Mouse (Mus musculus) embryonic facial prominence, embryonic 15.5 days (tissue): ENCODE data around the gene Tbxa2r. TPM values are rescaled to one million over a fixed set of nuclear protein-coding genes. Genes with fewer than 3 reads are reported as not detected.

ENCODE experiments used
- ATAC-seq: fragments of 200-750 bp; cut with Nextera tagmentation; 2 replicates; pipeline ENCODE4 v1.8.0; 2017; ENCODE audit warnings: low read depth, moderate TSS enrichment; ENCODE audit not compliant: insufficient number of reproducible peaks, low FRiP score, low TSS enrichment
- H3K27ac ChIP-seq: fragments of 300-500 bp; sonication (generic); replicated peaks from 2 replicates; pipeline ENCODE4 v1.5.1; 2015; ENCODE audit warnings: mild to moderate bottlenecking, inconsistent platforms
- H3K27me3 ChIP-seq: fragments of 300-500 bp; sonication (generic); 2 replicates; pipeline ENCODE4 v1.6.1; 2015; ENCODE audit warnings: inconsistent platforms
- H3K36me3 ChIP-seq: fragments of 300-500 bp; sonication (generic); 2 replicates; pipeline ENCODE4 v1.6.1; 2015; ENCODE audit warnings: mild to moderate bottlenecking, inconsistent platforms
- H3K4me1 ChIP-seq: fragments of 300-500 bp; sonication (generic); 2 replicates; pipeline ENCODE4 v1.6.1; 2015; ENCODE audit warnings: inconsistent platforms
- H3K4me2 ChIP-seq: fragments of 300-500 bp; sonication (generic); replicated peaks from 2 replicates; pipeline ENCODE4 v1.6.1; 2015; ENCODE audit warnings: mild to moderate bottlenecking, inconsistent platforms
- H3K4me3 ChIP-seq: fragments of 300-500 bp; sonication (generic); replicated peaks from 2 replicates; pipeline ENCODE4 v1.5.1; 2015; ENCODE audit warnings: mild to moderate bottlenecking, inconsistent platforms
- H3K9ac ChIP-seq: fragments of 300-500 bp; sonication (generic); 2 replicates; pipeline ENCODE4 v1.6.1; 2015; ENCODE audit warnings: inconsistent platforms
- H3K9me3 ChIP-seq: fragments of 300-500 bp; sonication (generic); replicated peaks from 2 replicates; pipeline ENCODE4 v1.6.1; 2016; ENCODE audit warnings: inconsistent platforms
- WGBS: fragments of 180-500 bp; shearing (Covaris S2); methylation state at CpG from one replicate; pipeline ENCODE4 v1.1.7; 2015; 5-methylcytosine and 5-hydroxymethylcytosine counted together
- polyA plus RNA-seq: library from polyadenylated mRNA; unstranded; fragments of >200 nt; fragmentation: Nextera tagmentation; extraction: Ambion mirVana; gene quantifications from 2 replicates; pipeline ENCODE4 v1.2.1, GENCODE M21; 2015

Tbxa2r gene
- polyA plus RNA-seq, 1 experiment from 2014 or later: 13.2 TPM

DNA sequence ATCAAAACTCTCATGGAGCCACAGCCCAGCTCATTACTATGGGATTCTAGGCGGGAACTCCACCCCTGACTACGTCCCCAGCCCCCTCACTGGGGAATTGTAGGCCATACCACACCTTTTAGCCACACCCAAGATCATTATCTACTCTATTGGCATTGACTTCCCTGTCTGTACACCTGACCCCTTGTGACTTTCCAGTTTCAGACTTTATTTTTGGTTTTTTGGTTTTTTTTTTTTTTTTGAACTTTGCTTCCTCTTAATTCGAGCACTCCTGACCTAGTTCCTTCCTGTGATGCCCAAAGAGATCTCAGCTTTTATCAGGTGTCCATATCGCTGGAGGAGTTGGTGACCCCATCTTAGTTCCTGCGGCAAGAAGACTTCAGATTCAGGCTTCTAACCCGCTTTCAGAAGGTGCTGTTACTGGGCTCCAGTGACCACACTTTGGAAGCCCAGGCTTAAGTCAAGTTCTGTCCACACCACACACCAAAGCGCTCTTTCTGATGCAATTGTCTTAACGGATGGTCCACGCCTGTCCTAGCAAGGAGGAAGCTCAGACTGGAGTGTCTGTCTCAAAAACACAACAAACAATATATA lies 36.9 kb upstream of the Tbxa2r start, which contains the start of gene Tjp3:
TSS of gene Tjp3 (minus strand) at position 71 of the 594 bp plus-strand sequence.
- 62% methylated on average over 9 of the region's 9 CpGs for WGBS
- no peak within 1 kb of the TSS for H3K9ac ChIP-seq
- H3K9me3 ChIP-seq: no peaks in the 10 kb centered on the region
- peaks cover 46% of the 10 kb centered on the region for H3K4me1 ChIP-seq
- peak within 1 kb of the TSS; percentile 88 for H3K4me2 ChIP-seq
- peaks cover 20% of the 10 kb centered on the region for H3K27me3 ChIP-seq
- H3K36me3 ChIP-seq: no peaks in the 10 kb centered on the region
- H3K4me3 ChIP-seq: peak within 1 kb of the TSS; percentile 75
- no peak for ATAC-seq
- H3K27ac ChIP-seq: peak within 1 kb of the TSS; percentile 75

DNA sequence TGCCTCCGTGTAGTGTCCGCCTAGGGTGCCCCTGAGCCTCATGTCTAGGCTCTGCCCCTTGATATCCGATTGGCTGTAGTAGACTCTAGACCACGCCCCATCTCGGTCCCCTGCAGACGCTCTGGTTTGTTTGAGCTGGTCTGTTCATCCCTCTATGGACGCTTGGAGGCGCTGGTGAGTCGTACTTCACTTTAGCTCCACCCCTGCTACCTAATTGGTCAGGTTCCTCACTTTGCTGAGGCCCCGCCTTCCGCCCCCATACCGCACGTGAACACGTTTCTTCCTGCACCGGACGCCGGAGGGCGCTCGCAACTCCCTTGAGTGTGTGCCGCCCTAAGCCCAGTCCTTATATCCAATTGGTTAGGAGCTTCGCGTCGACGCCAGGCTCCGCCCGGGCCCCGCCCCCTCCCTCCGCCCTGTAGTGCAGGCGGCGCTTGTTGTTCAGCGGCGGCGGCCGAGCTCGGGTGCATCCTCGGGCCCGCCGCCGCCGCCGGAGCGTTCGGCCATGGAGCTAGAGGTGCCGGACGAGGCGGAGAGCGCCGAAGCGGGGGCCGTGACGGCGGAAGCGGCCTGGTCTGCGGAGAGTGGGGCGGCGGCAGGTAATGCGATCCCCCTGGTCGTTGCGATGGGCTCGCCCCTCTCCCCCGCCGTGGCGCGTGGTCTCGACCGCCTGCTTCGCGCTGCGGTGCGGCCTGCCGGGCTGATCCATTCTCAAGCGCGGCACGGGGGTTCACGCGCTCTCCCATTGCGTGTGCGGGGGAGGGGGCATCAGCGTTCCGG lies 35.8 kb upstream of the Tbxa2r start, which contains the start of gene Pip5k1c:
TSS of gene Pip5k1c (plus strand) at position 410 of the 780 bp plus-strand sequence.
- Histone ChIP-seq H3K4me3 (peak within 1 kb of the TSS; percentile 75), H3K9me3 (no peaks in the 10 kb centered on the region), H3K27me3 (peaks cover 20% of the 10 kb centered on the region), H3K4me1 (peaks cover 51% of the 10 kb centered on the region), H3K36me3 (no peaks in the 10 kb centered on the region), H3K9ac (peak within 1 kb of the TSS; percentile 63), H3K4me2 (peak within 1 kb of the TSS; percentile 88), H3K27ac (peak within 1 kb of the TSS; percentile 87)
- peak; percentile 95 for ATAC-seq
- under 1% methylated on average over 78 of the region's 80 CpGs for WGBS

DNA sequence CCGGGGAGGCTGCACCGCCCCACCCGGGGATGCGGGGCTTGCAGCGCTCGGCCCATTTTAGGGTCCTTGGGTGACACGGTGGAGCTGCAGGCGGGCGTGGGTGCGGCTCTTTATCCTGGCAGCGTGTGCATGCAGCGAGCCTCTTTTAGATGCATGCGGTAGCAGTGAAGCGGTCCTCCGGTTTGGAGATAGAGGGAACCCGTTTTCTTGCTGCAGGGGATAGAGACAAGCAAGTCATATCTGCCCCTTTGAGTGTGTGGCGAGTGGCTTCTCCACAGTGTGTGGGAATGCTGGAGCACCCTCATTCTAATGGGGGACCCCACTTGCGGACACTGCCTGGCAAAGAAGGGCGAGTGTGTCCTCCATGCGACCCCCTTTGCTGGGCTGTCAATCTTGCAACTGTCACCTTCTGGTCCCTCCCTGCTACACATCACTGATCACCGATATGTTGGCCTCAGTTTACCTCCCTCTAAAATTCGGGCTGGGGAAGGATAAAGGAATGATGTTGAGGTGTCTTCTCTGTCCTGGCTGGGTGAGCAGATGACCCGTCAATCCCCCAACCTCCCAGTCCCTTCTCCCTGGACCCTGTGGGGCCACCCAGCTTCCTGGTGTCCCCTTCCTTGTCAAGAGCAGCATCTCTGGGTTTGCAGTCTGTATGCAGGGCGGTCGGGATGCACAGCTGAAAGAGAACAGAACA lies 35.0 kb upstream of the Tbxa2r start:
- ATAC-seq: no peak
- H3K4me1 ChIP-seq: peaks cover 52% of the 10 kb centered on the region
- H3K9ac ChIP-seq: peak overlapping the region; percentile 63
- H3K36me3 ChIP-seq: no peaks in the 10 kb centered on the region
- H3K4me3 ChIP-seq: peak overlapping the region; percentile 75
- H3K9me3 ChIP-seq: no peaks in the 10 kb centered on the region
- WGBS: 3% methylated on average over 25 of the region's 25 CpGs
- peak overlapping the region; percentile 87 for H3K27ac ChIP-seq
- peaks cover 20% of the 10 kb centered on the region for H3K27me3 ChIP-seq
- H3K4me2 ChIP-seq: peak overlapping the region; percentile 88

DNA sequence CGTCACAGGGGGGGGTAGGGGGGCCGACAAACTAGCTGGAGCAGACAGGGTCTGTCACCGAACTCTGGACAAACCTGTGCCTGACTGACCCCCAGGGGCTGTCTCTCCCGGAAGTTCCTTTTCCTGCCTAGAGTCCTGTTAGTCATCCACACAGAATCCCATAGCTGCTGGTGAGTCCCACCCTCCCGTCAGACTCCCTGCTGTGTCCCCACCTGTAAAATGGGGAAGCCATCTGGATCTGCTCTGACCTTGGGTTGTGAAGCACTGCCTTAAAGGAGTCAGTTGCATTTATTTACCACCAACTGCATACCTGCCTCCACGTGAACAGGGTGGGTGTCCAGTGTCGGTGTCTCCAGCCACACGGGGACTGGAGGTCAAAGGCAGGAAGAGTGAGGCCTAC lies 34.1 kb upstream of the Tbxa2r start:
- Histone ChIP-seq H3K36me3 (no peaks in the 10 kb centered on the region), H3K4me3 (peak overlapping the region; percentile 75), H3K9ac (0 out of 2 replicates have a peak overlapping the region, but pooled peaks have one; percentile 63), H3K4me2 (peak overlapping the region; percentile 88), H3K27me3 (peaks cover 20% of the 10 kb centered on the region), H3K4me1 (peaks cover 56% of the 10 kb centered on the region), H3K27ac (no peak overlapping the region), H3K9me3 (no peaks in the 10 kb centered on the region)
- 40% methylated on average over 8 of the region's 8 CpGs for WGBS
- no peak for ATAC-seq

DNA sequence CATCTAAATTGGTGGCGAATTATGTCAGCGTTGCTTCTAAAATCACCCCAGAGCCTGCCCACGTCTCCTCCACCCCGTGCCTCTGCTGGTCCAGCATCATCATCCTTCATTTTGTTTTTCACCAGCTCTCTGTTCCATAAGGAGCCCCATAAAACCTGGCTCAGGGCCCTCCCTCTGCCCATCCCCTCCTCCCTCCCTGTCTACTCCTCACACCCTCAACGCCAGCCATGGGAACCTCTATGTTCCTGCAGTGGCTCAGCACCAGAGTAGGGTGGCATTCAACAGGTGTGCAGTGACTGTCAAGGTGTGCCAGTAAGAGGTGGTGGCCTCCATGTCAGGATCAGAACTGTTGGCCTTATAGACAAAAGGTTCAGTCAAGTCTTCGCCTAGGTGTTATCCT lies 33.3 kb upstream of the Tbxa2r start:
- Histone ChIP-seq H3K27ac (no peak overlapping the region), H3K4me1 (peaks cover 55% of the 10 kb centered on the region)

DNA sequence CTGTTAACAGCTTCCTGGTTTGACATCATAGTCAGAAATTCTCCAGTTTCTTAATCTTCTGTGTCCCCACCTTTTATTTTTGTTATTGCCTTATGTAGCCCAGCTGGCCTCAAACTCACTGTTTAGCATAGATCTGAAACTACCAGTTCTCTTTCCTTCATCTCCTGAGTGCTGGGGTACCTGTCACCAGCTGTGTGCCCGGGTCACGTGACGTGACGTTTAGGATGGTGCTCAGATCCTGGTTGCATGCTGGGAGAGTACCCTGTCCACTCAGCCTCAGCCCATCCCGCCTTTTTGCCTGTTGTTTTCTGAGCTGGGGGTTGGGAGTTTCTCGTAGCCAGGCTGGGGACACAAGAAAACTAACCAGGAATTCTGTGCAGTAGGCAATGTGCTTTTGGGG lies 31.3 kb upstream of the Tbxa2r start:
- H3K9me3 ChIP-seq: no peaks in the 10 kb centered on the region
- no peak for ATAC-seq
- peaks cover 50% of the 10 kb centered on the region for H3K4me1 ChIP-seq
- no peak overlapping the region for H3K4me3 ChIP-seq
- no peak overlapping the region for H3K4me2 ChIP-seq
- H3K27ac ChIP-seq: 0 out of 2 replicates have a peak overlapping the region, but pooled peaks have one; percentile 17
- H3K9ac ChIP-seq: no peak overlapping the region
- H3K27me3 ChIP-seq: no peaks in the 10 kb centered on the region
- WGBS: 80% methylated on average over 6 of the region's 6 CpGs
- no peaks in the 10 kb centered on the region for H3K36me3 ChIP-seq

More for the DNA sequence above, 33.3 kb upstream of the Tbxa2r start:
- ATAC-seq: no peak
- Histone ChIP-seq H3K36me3 (no peaks in the 10 kb centered on the region), H3K9me3 (no peaks in the 10 kb centered on the region), H3K4me2 (no peak overlapping the region), H3K4me3 (no peak overlapping the region), H3K27me3 (peaks cover 15% of the 10 kb centered on the region), H3K9ac (no peak overlapping the region)
- WGBS: 86% methylated on average over 6 of the region's 6 CpGs

DNA sequence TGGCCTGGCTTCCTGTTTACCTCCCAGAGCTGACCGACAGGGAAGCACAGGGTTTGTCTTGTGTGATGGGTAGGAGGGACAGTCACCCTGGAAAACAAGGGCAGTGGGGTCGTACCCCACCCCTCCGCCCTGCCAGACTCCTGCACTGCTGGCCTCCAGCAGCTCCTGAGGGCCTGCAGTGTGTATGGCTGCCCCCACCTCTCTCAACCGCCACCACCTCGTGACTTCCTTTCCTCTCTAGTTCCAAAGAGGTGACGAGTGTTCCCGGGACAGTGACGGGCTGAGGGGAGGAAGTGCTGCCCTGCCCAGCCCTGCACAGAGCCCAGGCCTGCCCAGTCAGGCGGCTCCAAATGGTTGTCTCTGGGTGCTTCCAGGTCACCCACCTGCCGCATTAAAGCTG lies 30.7 kb upstream of the Tbxa2r start:
- WGBS: 54% methylated on average over 10 of the region's 10 CpGs
- Histone ChIP-seq H3K27ac (peak overlapping the region; percentile 17; the same call in 1 of the 2 replicates), H3K27me3 (no peaks in the 10 kb centered on the region), H3K9me3 (no peaks in the 10 kb centered on the region), H3K36me3 (no peaks in the 10 kb centered on the region), H3K4me2 (no peak overlapping the region), H3K4me1 (peaks cover 56% of the 10 kb centered on the region), H3K4me3 (no peak overlapping the region), H3K9ac (no peak overlapping the region)
- ATAC-seq: no peak

DNA sequence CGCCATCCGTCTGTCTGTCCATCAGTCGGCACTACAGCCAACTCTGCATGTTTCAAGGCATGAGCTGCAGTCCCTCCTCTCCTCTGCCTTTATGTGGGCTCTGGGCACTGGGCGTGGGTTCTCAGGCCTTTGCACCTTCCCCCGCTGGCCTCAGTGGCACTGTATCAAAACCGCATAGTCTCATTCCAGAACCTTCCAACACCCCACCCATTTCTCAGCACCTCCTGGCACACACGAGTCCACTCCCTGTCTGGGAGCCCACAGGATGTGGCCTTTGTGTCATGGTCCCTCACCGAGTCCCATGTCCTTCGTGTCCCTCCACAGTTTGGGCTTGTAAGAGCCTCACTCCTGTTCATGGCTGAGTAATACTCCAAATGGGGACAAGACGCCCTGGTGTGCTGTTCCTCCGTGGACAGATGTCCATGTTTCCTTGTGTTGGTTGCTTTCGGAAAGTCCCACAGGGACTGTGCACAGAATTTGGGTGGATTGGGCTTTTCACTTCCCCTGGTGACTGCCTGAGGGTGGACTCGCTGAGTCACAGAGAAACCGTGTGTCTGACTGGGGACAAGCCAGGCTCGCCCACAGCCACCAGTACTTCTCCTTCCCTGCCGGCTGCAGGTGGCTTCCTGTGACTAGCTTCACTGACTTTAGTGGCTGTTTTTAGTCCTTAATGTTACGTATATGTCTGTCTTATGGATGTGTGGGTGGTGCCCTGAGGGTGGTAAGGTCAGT lies 30.0 kb upstream of the Tbxa2r start:
- Histone ChIP-seq H3K9ac (no peak overlapping the region), H3K4me2 (no peak overlapping the region), H3K9me3 (no peaks in the 10 kb centered on the region), H3K4me3 (no peak overlapping the region), H3K36me3 (no peaks in the 10 kb centered on the region), H3K27ac (no peak overlapping the region), H3K4me1 (peaks cover 60% of the 10 kb centered on the region), H3K27me3 (no peaks in the 10 kb centered on the region)
- ATAC-seq: no peak
- 93% methylated on average over 17 of the region's 17 CpGs for WGBS

DNA sequence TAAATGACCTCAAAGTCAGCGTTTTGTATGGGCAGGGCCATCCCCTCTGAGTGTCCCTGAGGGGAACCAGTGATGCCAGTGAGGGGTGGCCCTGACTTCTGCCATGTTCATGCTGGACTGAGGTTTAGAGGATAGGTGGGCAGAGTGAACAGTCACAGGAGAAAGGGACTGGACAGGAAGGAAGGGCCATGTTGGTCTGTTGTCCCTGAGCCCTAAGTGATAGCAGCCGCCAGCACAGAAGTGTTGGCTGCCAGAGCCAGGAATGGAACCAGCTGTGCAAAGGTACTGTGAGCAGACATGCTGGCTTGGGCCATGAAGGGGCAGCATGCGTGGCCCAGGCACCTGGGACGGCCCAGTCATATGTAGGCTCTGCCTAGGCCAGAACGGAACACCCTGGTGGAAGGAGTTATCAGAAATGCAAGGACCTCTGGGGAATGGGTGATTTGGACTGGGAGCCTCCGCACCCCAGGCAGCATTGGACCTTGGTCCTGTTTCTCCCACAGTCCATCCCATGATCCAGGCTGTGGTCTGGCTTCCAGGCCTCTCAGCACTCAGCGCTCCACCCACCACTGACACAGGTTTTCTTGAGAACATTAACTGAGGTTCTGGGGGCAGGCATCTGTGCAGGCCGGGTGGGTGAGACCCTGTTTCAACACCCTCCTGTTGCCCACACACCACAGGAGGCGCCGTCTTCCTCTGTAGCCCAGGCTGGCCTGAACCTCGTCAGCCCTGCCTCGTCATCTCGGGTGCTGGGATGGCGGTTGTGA lies 28.8 kb upstream of the Tbxa2r start:
- no peak overlapping the region for H3K27ac ChIP-seq
- H3K4me1 ChIP-seq: peaks cover 49% of the 10 kb centered on the region
- H3K9ac ChIP-seq: no peak overlapping the region
- H3K4me3 ChIP-seq: no peak overlapping the region
- no peaks in the 10 kb centered on the region for H3K9me3 ChIP-seq
- H3K36me3 ChIP-seq: no peaks in the 10 kb centered on the region
- WGBS: 85% methylated on average over 14 of the region's 14 CpGs
- H3K4me2 ChIP-seq: no peak overlapping the region
- no peak for ATAC-seq
- H3K27me3 ChIP-seq: no peaks in the 10 kb centered on the region

DNA sequence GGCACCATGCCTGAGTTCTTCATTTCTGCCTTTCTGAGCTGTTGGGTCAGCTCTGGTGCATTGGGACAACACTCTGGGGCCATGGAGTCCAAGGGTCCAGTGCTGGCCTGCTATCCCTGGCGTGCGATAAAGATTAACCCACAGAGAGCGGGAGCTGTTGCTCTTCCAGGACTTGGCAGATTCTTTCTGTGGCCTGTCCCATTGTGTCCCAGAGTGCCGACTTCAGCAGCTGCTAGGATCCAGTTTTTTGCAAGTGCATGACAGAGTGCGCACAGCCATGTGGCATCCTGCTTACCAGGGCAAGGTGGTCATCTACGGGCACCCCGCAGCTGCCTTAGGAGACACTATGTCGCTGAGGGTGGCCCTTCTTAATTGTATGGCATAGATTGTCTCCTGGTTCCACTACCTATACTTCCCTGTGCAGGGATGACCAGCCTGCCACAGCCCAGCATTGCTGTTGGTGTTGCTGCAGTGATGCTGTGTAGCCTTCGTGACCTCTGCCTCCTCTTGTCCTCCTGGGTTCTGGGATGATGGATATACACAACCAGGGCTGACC lies 28.1 kb upstream of the Tbxa2r start:
- Histone ChIP-seq H3K4me1 (peaks cover 43% of the 10 kb centered on the region), H3K4me3 (no peak overlapping the region), H3K27ac (no peak overlapping the region), H3K9me3 (no peaks in the 10 kb centered on the region), H3K4me2 (no peak overlapping the region), H3K36me3 (no peaks in the 10 kb centered on the region), H3K27me3 (no peaks in the 10 kb centered on the region), H3K9ac (no peak overlapping the region)
- 86% methylated on average over 9 of the region's 9 CpGs for WGBS
- ATAC-seq: no peak
